Mouse (Mus musculus) MEL (cell line): ENCODE measurements at regions not wholly inside any gene's neighbourhood (a gene's known extent, or its start where the extent isn't known, plus 50 kb on each side); places are given as distances from the start of the nearest gene placed in this dataset.

Experiments
- DNase-seq: peaks from one replicate; pipeline ENCODE4 v3.0.0; 2011; ENCODE audit warnings: low read depth, low spot score
- H3K27ac ChIP-seq: 2 replicates; pipeline ENCODE4 v1.5.1; 2012; ENCODE audit warnings: low read depth, mild to moderate bottlenecking, control low read depth, low read length, moderate library complexity; ENCODE audit not compliant: control insufficient read depth
- H3K27me3 ChIP-seq, 2 experiments: fragments of 150-350 bp in 1 of 2; sonication (generic) in 1 of 2; 2 replicates each; pipeline ENCODE4 v1.6.1; 2012; ENCODE audit warnings: low read length in 2 of 2, mild to moderate bottlenecking in 2 of 2, improper control_type of control experiment in 1 of 2, moderate library complexity in 1 of 2; ENCODE audit not compliant: insufficient read depth in 2 of 2, control insufficient read depth in 1 of 2
- H3K36me3 ChIP-seq, 2 experiments: 2 replicates each; pipeline ENCODE4 v1.6.1; 2012 to 2014; ENCODE audit warnings: low read length in 2 of 2, improper control_type of control experiment in 1 of 2, inconsistent platforms in 1 of 2, mild to moderate bottlenecking in 1 of 2; ENCODE audit not compliant: insufficient read depth in 2 of 2, control insufficient read depth in 1 of 2
- H3K4me1 ChIP-seq, 2 experiments: fragments of 150-350 bp in 1 of 2; sonication (generic) in 1 of 2; 2 replicates each; pipeline ENCODE4 v1.6.1; 2012; ENCODE audit warnings: low read length in 2 of 2, improper control_type of control experiment in 1 of 2, mild to moderate bottlenecking in 1 of 2; ENCODE audit not compliant: insufficient read depth in 2 of 2, control insufficient read depth in 1 of 2
- H3K4me3 ChIP-seq, 2 experiments: fragments of 150-350 bp in 1 of 2; sonication (generic) in 1 of 2; 2 replicates each; pipeline ENCODE4 v1.5.1; 2012; ENCODE audit warnings: low read depth in 2 of 2, low read length in 2 of 2, mild to moderate bottlenecking in 2 of 2, moderate library complexity in 2 of 2, control low read depth in 1 of 2, improper control_type of control experiment in 1 of 2; ENCODE audit not compliant: control insufficient read depth in 1 of 2, insufficient read depth in 1 of 2
- H3K79me2 ChIP-seq: 2 replicates; pipeline ENCODE4 v1.6.1; 2012; ENCODE audit warnings: mild to moderate bottlenecking, low read length, moderate library complexity; ENCODE audit not compliant: control insufficient read depth, poor library complexity, insufficient read depth
- H3K9ac ChIP-seq: 2 replicates; pipeline ENCODE4 v1.6.1; 2012; ENCODE audit warnings: low read depth, mild to moderate bottlenecking, control low read depth, low read length, moderate library complexity; ENCODE audit not compliant: control insufficient read depth, poor library complexity, severe bottlenecking
- H3K9me3 ChIP-seq: fragments of 150-350 bp; sonication (generic); replicated peaks from 2 replicates; pipeline ENCODE4 v1.6.1; 2012; ENCODE audit warnings: mild to moderate bottlenecking, low read length, improper control_type of control experiment, moderate library complexity; ENCODE audit not compliant: insufficient read depth
- CTCF ChIP-seq, 3 experiments: IDR thresholded peaks in 2 of 3; conservative IDR thresholded peaks in 1 of 3; 2 replicates each; pipeline ENCODE4 v1.5.1; 2011 to 2012; ENCODE audit warnings: low read length in 3 of 3, low read depth in 2 of 3, mild to moderate bottlenecking in 2 of 3, improper control_type of control experiment in 1 of 3, inconsistent platforms in 1 of 3, mixed read lengths in 1 of 3, moderate library complexity in 1 of 3; ENCODE audit not compliant: control insufficient read depth in 1 of 3, insufficient read depth in 1 of 3, poor library complexity in 1 of 3, severe bottlenecking in 1 of 3
- E2F4 ChIP-seq: IDR thresholded peaks from 2 replicates; pipeline ENCODE4 v1.6.1; 2011; ENCODE audit warnings: low read depth, low read length, improper control_type of control experiment, borderline replicate concordance
- ELF1 ChIP-seq: IDR thresholded peaks from 2 replicates; pipeline ENCODE4 v1.6.1; 2014; ENCODE audit warnings: low read depth, mild to moderate bottlenecking, inconsistent platforms, low read length, improper control_type of control experiment, moderate library complexity
- GATA1 ChIP-seq: IDR thresholded peaks from 2 replicates; pipeline ENCODE4 v1.6.1; 2011; ENCODE audit warnings: low read depth, low read length, improper control_type of control experiment
- JUND ChIP-seq: IDR thresholded peaks from 2 replicates; pipeline ENCODE4 v1.6.1; 2011; ENCODE audit warnings: low read depth, mild to moderate bottlenecking, improper control_type of control experiment, low read length
- MAFK ChIP-seq: IDR thresholded peaks from 2 replicates; pipeline ENCODE4 v1.6.1; 2011; ENCODE audit warnings: low read depth, mild to moderate bottlenecking, low read length, improper control_type of control experiment, borderline replicate concordance
- MXI1 ChIP-seq: IDR thresholded peaks from 2 replicates; pipeline ENCODE4 v1.6.1; 2011; ENCODE audit warnings: mild to moderate bottlenecking, low read depth, low read length, improper control_type of control experiment
- NRF1 ChIP-seq: IDR thresholded peaks from 2 replicates; pipeline ENCODE4 v1.6.1; 2014; ENCODE audit warnings: low read depth, mild to moderate bottlenecking, inconsistent platforms, low read length, improper control_type of control experiment, moderate library complexity; ENCODE audit not compliant: poor library complexity, insufficient read depth, severe bottlenecking
- POLR2AphosphoS2 ChIP-seq: IDR thresholded peaks from 2 replicates; pipeline ENCODE4 v1.6.1; 2011; ENCODE audit warnings: low read length, improper control_type of control experiment
- RAD21 ChIP-seq: IDR thresholded peaks from 2 replicates; pipeline ENCODE4 v1.6.1; 2011; ENCODE audit warnings: mild to moderate bottlenecking, low read depth, low read length, improper control_type of control experiment
- SIN3A ChIP-seq: IDR thresholded peaks from 2 replicates; pipeline ENCODE4 v1.6.1; 2012; ENCODE audit warnings: low read length, improper control_type of control experiment, inconsistent platforms
- TAL1 ChIP-seq: IDR thresholded peaks from 2 replicates; pipeline ENCODE4 v1.6.1; 2012; ENCODE audit warnings: mild to moderate bottlenecking, inconsistent platforms, low read length, moderate library complexity, mixed read lengths
- TBP ChIP-seq: IDR thresholded peaks from 2 replicates; pipeline ENCODE4 v1.8.0; 2011; ENCODE audit warnings: low read depth, low read length, improper control_type of control experiment
- TCF12 ChIP-seq: IDR thresholded peaks from 2 replicates; pipeline ENCODE4 v1.6.1; 2014; ENCODE audit warnings: low read depth, mild to moderate bottlenecking, inconsistent platforms, low read length, improper control_type of control experiment, moderate library complexity
- UBTF ChIP-seq: IDR thresholded peaks from 2 replicates; pipeline ENCODE4 v1.6.1; 2012; ENCODE audit warnings: low read depth, mild to moderate bottlenecking, inconsistent platforms, low read length, improper control_type of control experiment, moderate library complexity, borderline replicate concordance; ENCODE audit not compliant: insufficient read depth
- USF1 ChIP-seq: IDR thresholded peaks from 2 replicates; pipeline ENCODE4 v1.6.1; 2014; ENCODE audit warnings: low read depth, mild to moderate bottlenecking, inconsistent platforms, low read length, improper control_type of control experiment, moderate library complexity
- USF2 ChIP-seq, 2 experiments: IDR thresholded peaks; 2 replicates each; pipeline ENCODE4 v1.6.1; 2011 to 2012; ENCODE audit warnings: improper control_type of control experiment in 2 of 2, low read length in 2 of 2, borderline replicate concordance in 1 of 2, inconsistent platforms in 1 of 2, low read depth in 1 of 2, mild to moderate bottlenecking in 1 of 2; ENCODE audit not compliant: insufficient read depth in 1 of 2

DNA sequence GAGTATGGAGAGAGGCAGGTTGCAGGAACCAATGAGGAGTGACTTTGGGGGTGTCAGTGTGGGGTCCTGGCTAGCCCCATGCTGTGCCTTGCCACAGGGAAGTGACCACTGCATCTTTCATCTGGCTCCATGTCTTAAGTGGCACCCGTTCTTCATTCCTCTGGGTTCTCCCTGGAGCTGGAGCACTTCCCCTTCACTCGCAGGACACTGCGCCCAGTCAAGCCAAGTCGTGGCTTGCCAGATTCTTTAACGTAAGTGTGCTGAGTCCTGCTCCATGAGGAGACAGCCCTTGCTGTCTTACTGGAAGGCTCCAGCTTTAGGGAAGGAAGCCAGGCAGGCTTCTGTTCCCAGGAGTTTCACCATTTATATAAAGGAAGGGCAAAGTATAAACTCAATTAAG is 279.1 kb upstream of the Cdh4 start:
- no peaks in the 10 kb centered on the region for H3K9me3 ChIP-seq

DNA sequence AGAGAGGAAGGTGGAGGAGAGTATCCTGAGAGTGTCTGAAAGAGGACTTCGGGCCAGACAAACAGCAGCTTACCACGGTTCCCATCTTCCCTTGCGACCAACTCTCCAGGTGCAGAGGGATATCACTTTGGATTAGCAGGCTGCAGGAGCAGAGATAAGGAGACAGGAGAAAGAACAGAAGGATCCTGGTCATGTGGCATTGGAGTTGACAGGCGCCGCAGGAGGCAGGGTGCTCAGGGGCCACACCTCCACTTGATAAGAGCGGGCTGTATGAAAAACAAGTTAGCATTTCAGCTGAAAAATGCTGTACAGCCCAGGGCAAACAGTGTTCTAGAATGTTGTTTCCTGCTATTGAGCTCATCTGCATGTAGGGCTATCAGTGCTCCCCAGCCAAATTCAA is 272.1 kb upstream of the Cdh4 start:
- TF ChIP-seq NRF1: no peak
- no peak for TF ChIP-seq MXI1
- TF ChIP-seq ELF1: no peak
- no peak for TF ChIP-seq TBP
- TF ChIP-seq CTCF (IDR thresholded peaks at IDR 0.05 in 2 of 3, conservative IDR thresholded peaks at IDR 0.05 in 1 of 3; ENCODE audit: control insufficient read depth in 1 of 3, insufficient read depth in 1 of 3, low read depth in 2 of 3, low read length in 3 of 3, poor library complexity in 1 of 3, severe bottlenecking in 1 of 3): no peak
- no peak for TF ChIP-seq RAD21
- Histone ChIP-seq H3K4me3 (no peak overlapping the region), H3K9ac (no peak overlapping the region), H3K36me3 (no peaks in the 10 kb centered on the region), H3K27ac (no peak overlapping the region), H3K4me1 (no peaks in the 10 kb centered on the region), H3K9me3 (no peaks in the 10 kb centered on the region), H3K79me2 (no peaks in the 10 kb centered on the region), H3K27me3 (no peaks in the 10 kb centered on the region)
- DNase-seq: no peak

More for the DNA sequence above, 279.1 kb upstream of the Cdh4 start:
- no peaks in the 10 kb centered on the region for H3K4me1 ChIP-seq
- H3K27ac ChIP-seq: no peak overlapping the region
- H3K36me3 ChIP-seq: no peaks in the 10 kb centered on the region
- TF ChIP-seq ELF1 (no peak), TAL1 (no peak), POLR2AphosphoS2 (no peak), RAD21 (no peak), USF1 (no peak), JUND (no peak), GATA1 (no peak), UBTF (no peak), USF2 (IDR thresholded peaks at IDR 0.05; ENCODE audit: borderline replicate concordance in 1 of 2, insufficient read depth in 1 of 2, low read depth in 1 of 2, low read length in 2 of 2) (no peak), MAFK (no peak), TCF12 (no peak), E2F4 (no peak), SIN3A (no peak)
- H3K9ac ChIP-seq: no peak overlapping the region
- H3K27me3 ChIP-seq: no peaks in the 10 kb centered on the region
- no peak for DNase-seq
- no peak overlapping the region for H3K4me3 ChIP-seq
- H3K79me2 ChIP-seq: no peaks in the 10 kb centered on the region
